Mouse (Mus musculus) G1E-ER4 (cell line): ENCODE results near the gene Ucn2. TPM values are rescaled to one million over a fixed set of nuclear protein-coding genes. Genes with fewer than 3 reads are reported as not detected.

Source experiments
- GATA1 ChIP-seq: IDR thresholded peaks from one replicate; pipeline ENCODE4 v1.8.0; 2012; ENCODE audit warnings: low read length, inconsistent platforms
- polyA plus RNA-seq: library from polyadenylated mRNA; stranded (reverse); fragments of >175 nt; gene quantifications from 2 replicates; pipeline ENCODE4 v1.2.3, GENCODE M21; 2012

Ucn2 gene
- polyA plus RNA-seq: 0.05 TPM in 1 of 2 replicates, not detected in the other

GRCm38 (mm10) chr9:108985710-108986109 is at the start of gene Ucn2:
Gene Ucn2 (plus strand): TSS chr9:108986010.
- TF ChIP-seq GATA1: no peak

GRCm38 (mm10) chr9:108936418-108937364 is 49.1 kb upstream of the Ucn2 start, which contains the start of gene Uqcrc1:
Gene Uqcrc1 (plus strand): TSS chr9:108936633.
- TF ChIP-seq GATA1: no peak

- TF ChIP-seq GATA1: no peak
Measured at GRCm38 (mm10) chr9:108945111-108945510, 40.7 kb upstream of the Ucn2 start.

DNA sequence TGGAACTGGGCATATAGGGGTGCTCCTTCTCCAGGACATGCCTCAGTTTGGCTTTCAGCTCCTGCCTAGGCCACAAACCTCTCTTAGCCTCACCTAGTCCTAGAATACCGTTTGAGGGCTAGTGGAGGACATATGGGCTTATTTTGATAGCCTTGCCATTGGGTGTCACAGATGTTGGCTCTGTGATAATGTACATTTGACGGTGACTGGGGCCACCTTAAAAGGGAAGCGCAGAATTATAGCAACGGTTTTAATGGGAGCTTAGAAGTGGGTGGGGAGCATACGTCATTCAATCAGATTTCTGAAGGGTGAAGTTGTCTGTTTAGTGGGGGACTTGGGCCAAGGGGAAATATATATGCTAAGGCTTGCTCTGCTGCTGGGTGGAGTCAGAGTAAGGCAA is 40.2 kb upstream of the Ucn2 start:
- TF ChIP-seq GATA1: no peak

DNA sequence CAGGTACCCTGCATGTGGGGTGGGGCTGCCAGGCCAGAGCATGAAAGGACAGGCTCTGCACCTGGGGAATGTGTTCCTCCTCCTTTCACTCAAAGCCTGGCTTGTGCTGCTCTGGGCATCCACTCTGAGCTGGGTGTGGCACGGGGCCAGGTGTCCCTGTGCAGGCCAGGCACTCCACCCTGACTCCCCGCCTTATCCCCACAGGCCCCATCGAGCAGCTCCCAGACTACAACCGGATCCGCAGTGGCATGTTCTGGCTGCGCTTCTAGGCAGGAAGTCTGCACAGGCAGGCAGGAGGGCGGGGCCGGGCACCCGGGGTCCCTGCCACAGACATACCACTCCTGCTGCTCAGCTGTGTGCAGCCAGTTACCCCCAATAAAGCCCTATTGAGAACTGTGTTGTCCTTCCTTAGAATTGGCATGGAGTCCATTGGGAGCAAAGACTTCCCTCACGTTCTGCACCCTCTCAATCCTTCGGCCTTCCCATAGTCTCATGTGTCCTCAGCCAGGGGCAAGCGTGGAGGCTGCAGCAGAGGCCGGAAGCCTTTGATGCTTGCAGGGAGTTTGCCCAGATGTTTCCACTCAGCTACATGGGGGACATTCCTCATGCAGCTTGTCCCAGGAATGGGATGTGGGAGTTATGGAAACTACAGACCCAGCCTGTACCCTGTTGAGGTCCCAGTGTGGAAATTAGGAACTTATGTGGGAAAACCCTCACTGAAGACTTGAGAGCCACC is 36.4 kb upstream of the Ucn2 start:
- TF ChIP-seq GATA1: no peak

DNA sequence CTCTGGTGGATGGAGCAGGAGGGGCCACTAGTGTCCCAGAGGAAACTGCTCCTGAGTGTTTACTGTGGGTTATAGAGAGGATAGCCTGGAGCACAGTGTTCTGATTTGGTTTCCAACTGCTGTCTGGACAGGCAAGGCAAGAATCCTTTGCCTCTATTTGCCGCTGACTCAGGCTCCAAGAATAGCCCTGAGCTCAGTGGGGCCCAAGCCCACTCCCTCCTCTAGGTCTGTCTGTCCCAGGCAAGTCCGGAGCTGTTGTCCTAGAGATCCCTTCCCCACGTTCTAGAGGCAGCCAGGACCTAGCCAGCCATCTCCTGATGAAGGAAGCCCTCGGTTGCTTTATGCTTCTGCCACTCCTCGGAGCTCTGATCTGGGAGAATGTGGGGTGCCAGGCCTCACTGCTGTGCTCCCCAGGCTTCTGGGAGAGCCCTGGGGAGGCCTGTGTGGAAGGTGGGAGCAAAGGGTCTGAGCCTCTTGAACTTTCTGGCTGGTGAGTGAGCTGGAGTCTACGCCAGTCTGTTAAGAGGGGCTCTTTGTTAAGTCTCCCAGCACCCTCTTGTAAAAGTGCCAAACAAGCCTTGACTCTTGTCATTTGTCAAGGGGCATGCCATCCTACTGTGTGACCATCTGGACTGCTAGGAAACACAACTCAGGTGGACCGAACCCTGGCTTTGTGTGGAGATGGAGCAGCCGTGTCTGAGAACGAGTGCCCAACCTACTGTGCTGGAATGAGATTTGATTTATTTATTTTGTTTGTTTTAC is 35.7 kb upstream of the Ucn2 start:
- TF ChIP-seq GATA1: no peak

GRCm38 (mm10) chr9:108953081-108953636 is 32.7 kb upstream of the Ucn2 start, which contains the start of gene Col7a1:
Gene Col7a1 (plus strand): TSS chr9:108953586.
- TF ChIP-seq GATA1: no peak

DNA sequence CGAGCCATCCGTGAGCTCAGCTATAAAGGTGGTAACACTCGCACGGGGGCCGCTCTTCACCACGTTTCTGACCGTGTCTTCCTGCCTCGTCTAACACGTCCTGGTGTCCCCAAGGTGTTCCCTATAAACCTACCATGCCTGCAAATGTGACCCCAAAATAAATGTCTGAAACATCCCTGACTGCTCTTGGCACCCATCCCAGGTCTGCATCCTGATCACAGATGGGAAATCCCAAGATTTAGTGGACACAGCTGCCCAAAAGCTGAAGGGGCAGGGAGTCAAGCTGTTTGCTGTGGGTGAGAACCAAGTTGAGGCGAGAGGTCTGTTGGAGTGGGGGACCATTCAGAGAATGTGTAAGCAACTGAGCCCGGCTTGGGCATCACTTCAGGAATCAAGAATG is 30.6 kb upstream of the Ucn2 start:
- no peak for TF ChIP-seq GATA1

- TF ChIP-seq GATA1: no peak
Measured at GRCm38 (mm10) chr9:108955846-108956245, 30.0 kb upstream of the Ucn2 start.

DNA sequence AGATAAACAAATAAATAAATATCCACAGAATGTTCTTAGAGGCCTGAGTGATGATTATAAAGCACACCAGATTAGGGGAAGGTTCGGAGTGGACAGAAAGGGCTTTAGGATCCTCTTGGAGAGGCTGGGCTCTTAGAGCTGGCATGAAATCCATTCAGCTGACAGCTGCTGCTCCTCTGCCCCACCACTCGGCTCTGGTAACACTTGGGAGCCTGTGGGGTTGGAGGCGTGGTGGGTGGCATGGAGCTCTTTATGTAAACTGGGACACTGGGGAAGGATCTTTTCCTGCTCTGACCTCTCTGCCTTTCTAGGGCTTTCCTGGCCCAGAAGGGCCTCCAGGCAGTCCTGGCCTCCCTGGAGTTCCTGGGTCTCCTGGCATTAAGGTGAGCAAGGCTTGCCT is 22.2 kb upstream of the Ucn2 start:
- TF ChIP-seq GATA1: no peak

- no peak for TF ChIP-seq GATA1
Measured at GRCm38 (mm10) chr9:108964338-108964737, 21.5 kb upstream of the Ucn2 start.

DNA sequence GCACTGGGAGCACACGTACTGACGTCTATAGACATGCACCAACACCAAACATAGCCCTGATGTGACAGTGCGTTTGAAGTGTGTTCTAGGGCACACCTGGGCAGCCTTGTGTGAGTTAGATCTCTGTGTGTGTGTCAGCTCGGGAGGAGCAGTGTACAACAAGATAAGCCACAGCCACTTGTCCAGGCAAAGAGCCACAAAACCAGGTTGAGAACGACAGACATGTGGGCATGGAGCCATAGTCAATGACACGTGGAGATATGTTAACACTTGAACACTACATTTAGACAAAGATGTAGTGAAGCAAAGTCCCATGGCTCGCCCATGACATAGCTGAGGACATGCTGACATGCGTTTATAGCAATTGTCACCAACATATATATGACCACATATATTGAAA is 15.2 kb upstream of the Ucn2 start:
- no peak for TF ChIP-seq GATA1

GRCm38 (mm10) chr9:108976483-108976882 is 9.3 kb upstream of the Ucn2 start:
- no peak for TF ChIP-seq GATA1

GRCm38 (mm10) chr9:108977966-108978365 is 7.8 kb upstream of the Ucn2 start:
- no peak for TF ChIP-seq GATA1

- TF ChIP-seq GATA1: no peak
Measured at GRCm38 (mm10) chr9:108982498-108982897, 3.3 kb upstream of the Ucn2 start.
